Mouse (Mus musculus): ENCODE measurements around the gene Pex3.

- TF ChIP-seq POLR2AphosphoS2 (IDR thresholded peaks at IDR 0.05; ENCODE audit: insufficient read length, low read depth) (no peak), POLR2A (IDR thresholded peaks at IDR 0.05; ENCODE audit: insufficient read length, low read depth) (no peak), E2F4 (IDR thresholded peaks at IDR 0.05; ENCODE audit: insufficient read depth) (no peak), MYOG (IDR thresholded peaks at IDR 0.05; ENCODE audit: control insufficient read depth in 1 of 3, insufficient read depth in 1 of 3, insufficient read length in 2 of 3, low read depth in 2 of 3) (no peak), MAX (IDR thresholded peaks at IDR 0.05; ENCODE audit: low read depth) (no peak), REST (IDR thresholded peaks at IDR 0.05; ENCODE audit: insufficient read depth, insufficient read length) (no peak), SRF (IDR thresholded peaks at IDR 0.05; ENCODE audit: control insufficient read depth, insufficient read length, low read depth) (no peak), MYOD1 (IDR thresholded peaks at IDR 0.05; ENCODE audit: control insufficient read depth in 1 of 3, insufficient read length in 2 of 3, low read depth in 2 of 3) (peak in 1 of 3 experiments; percentile 14), TCF12 (IDR thresholded peaks at IDR 0.05; ENCODE audit: insufficient read depth, poor library complexity, severe bottlenecking) (no peak), CEBPB (IDR thresholded peaks at IDR 0.05; ENCODE audit: insufficient read depth, poor library complexity, severe bottlenecking) (no peak), USF1 (IDR thresholded peaks at IDR 0.05; ENCODE audit: low read depth) (no peak)
Measured at GRCm38 (mm10) chr10:13600926-13601325, 48.0 kb upstream of the Pex3 start.
